Mouse (Mus musculus) thymus, adult 2 months (tissue): Measurements from ENCODE around the gene Parp14. TPM values are rescaled to one million over a fixed set of nuclear protein-coding genes. Genes with fewer than 3 reads are reported as not detected.

ENCODE experiments used
- DNase-seq: peaks from one replicate; pipeline ENCODE4 v3.0.0; 2021
- H3K27ac ChIP-seq: fragments of 200-500 bp; 2 replicates; pipeline ENCODE4 v1.5.1; 2012; ENCODE audit warnings: low read length, control low read depth; ENCODE audit not compliant: control insufficient read depth, insufficient read depth
- H3K27me3 ChIP-seq: fragments of 200-500 bp; 2 replicates; pipeline ENCODE4 v1.6.1; 2012; ENCODE audit warnings: mild to moderate bottlenecking, low read length, moderate library complexity, mixed read lengths; ENCODE audit not compliant: control insufficient read depth, insufficient read depth
- H3K36me3 ChIP-seq: fragments of 200-500 bp; 2 replicates; pipeline ENCODE4 v1.6.1; 2012; ENCODE audit warnings: mild to moderate bottlenecking, low read length, moderate library complexity; ENCODE audit not compliant: control insufficient read depth, insufficient read depth
- H3K4me1 ChIP-seq: fragments of 200-500 bp; replicated peaks from 2 replicates; pipeline ENCODE4 v1.6.1; 2012; ENCODE audit warnings: low read length; ENCODE audit not compliant: control insufficient read depth, insufficient read depth
- H3K4me3 ChIP-seq: fragments of 200-500 bp; 2 replicates; pipeline ENCODE4 v1.5.1; 2012; ENCODE audit warnings: mild to moderate bottlenecking, low read length, control low read depth, moderate library complexity; ENCODE audit not compliant: control insufficient read depth, insufficient read depth
- CTCF ChIP-seq: fragments of 200-500 bp; IDR thresholded peaks from 2 replicates; pipeline ENCODE4 v1.5.1; 2012; ENCODE audit warnings: mild to moderate bottlenecking, control low read depth, low read length, moderate library complexity, borderline replicate concordance; ENCODE audit not compliant: control insufficient read depth, poor library complexity, insufficient read depth; ENCODE audit errors: extremely low read depth
- POLR2A ChIP-seq: fragments of 200-500 bp; IDR thresholded peaks from 2 replicates; pipeline ENCODE4 v1.6.1; 2012; ENCODE audit warnings: mild to moderate bottlenecking, low read length, control low read depth, moderate library complexity; ENCODE audit not compliant: control insufficient read depth, poor library complexity, insufficient read depth; ENCODE audit errors: extremely low read depth
- WGBS: fragments of 180-500 bp; shearing (Covaris S2); methylation state at CpG from one replicate; pipeline ENCODE4 v1.1.7; 2018; 5-methylcytosine and 5-hydroxymethylcytosine counted together
- polyA plus RNA-seq: library from polyadenylated mRNA; depleted of rRNA; stranded (reverse); fragments of >200 nt; gene quantifications from 2 replicates; pipeline ENCODE4 v1.2.3, GENCODE M21; 2012; rRNA removed

The Parp14 gene
- polyA plus RNA-seq: 9.3 and 10.5 TPM in 2 replicates

DNA sequence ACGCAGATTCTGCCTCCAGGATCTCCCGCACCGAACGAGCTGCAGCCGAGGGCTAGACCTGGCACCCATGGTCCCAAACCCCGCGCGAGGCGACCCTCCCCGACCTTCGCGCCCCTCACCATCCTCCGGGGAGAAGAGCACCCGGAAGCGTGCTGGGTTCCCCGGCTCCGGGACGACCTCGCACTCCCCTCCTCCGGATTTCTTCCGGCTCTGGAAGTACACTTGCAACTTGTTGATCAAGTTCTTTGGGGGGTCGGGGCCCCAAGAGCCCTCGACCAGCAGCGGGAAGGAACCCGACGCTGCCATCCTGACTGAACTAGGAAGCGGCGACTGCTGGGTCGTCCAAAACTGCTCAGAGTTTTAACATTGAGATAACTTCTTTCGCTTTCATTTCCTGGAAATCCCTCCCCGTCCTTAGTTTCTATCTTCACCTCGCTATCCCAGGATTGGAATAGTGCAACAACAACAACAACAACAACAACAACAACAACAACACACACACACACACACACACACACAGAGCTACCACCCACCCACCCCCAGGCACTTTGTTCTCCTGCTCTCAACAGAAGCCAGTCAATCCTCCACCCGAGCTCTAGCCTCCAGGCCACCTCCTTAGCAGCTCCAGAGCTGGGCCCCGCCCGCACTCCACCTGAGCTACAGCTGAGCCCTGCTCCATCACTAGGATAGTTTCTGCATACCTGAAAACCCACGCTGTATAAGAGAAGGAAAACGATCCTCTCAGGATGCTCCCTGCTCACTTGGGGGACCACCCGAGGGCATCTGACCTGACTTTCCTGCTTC, at the start of gene Parp14:
Gene Parp14 (minus strand): TSS at position 497 of the 804 bp plus-strand sequence.
- under 1% methylated on average over 38 of the region's 38 CpGs for WGBS

DNA sequence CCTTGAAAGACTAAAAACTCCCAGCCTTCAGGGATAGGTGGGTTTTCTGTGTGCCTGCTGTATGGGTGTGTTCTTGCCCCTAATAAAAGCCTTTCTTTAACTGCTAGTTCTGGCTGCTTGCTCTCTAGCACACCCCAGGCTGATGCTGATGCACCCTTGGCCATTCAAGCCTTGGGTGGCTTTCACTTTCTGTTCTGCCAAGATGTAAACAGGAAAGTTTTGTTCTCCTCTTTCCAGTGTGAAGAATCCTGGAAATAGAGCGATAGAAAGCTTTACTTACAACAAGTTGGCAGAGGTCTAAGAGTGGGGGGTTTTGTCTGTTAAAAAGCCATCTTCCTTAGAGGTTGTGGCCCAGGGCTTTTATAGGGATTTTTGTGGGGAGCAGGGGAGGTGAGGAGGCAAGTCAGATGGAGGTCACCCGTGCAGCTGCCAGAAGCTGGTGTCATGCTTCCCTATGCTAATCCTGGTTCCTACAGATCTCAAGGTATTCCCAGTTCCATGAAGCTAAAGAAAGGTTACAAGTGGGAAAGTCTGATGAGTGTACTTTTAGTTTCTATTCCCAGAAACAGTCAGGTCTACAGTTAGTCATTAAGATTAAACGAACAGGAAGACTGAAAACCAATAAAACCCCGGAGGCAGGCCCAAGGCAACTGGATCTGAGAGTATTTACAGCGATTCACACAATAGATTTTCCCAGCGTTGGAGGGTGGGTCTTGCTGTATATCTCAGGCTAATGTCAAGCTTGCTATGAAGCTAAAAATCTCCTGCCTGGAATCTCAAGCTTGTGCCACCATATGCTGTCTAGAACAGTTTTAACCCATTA, 47.6 kb upstream of the Parp14 start:
- H3K27ac ChIP-seq: peak overlapping the region; percentile 80
- H3K4me1 ChIP-seq: no peaks in the 10 kb centered on the region; the same call in 1 of the 2 replicates
- H3K36me3 ChIP-seq: no peaks in the 10 kb centered on the region
- peak overlapping the region; percentile 10; the same call in 1 of the 2 replicates for H3K4me3 ChIP-seq
- peak; percentile 31 for DNase-seq
- no peaks in the 10 kb centered on the region for H3K27me3 ChIP-seq
- 3% methylated on average over 6 of the region's 6 CpGs for WGBS
- TF ChIP-seq CTCF (no peak), POLR2A (no peak)

More for the DNA sequence above, at the start of gene Parp14:
- no peak for TF ChIP-seq CTCF
- TF ChIP-seq POLR2A: 0 out of 2 replicates have a peak, but pooled peaks have one; percentile 33
- H3K27me3 ChIP-seq: no peaks in the 10 kb centered on the region
- H3K36me3 ChIP-seq: no peaks in the 10 kb centered on the region
- H3K4me3 ChIP-seq: peak within 1 kb of the TSS; percentile 98
- peak; percentile 66 for DNase-seq
- peaks cover 21% of the 10 kb centered on the region for H3K4me1 ChIP-seq
- H3K27ac ChIP-seq: peak within 1 kb of the TSS; percentile 7

DNA sequence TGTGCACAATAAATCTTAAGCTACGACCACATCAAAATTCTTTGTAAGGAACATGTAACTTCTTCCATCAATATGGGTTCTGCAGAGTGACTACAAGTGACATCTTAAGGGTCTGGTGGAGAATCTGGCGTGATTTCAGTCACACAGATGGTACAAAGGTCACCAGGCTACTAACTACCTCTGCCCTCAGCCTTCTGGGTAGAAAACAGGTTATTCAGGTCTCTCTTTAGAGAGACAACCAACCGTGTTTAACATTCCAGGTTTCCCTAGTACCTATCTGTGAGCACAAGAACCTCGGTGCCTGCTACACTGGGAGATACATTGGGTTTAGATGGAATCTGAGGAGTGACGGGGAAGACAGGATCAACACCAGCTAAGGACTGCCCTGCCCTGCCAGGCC, 43.0 kb upstream of the Parp14 start:
- 88% methylated on average over 5 of the region's 5 CpGs for WGBS
- no peak for DNase-seq

DNA sequence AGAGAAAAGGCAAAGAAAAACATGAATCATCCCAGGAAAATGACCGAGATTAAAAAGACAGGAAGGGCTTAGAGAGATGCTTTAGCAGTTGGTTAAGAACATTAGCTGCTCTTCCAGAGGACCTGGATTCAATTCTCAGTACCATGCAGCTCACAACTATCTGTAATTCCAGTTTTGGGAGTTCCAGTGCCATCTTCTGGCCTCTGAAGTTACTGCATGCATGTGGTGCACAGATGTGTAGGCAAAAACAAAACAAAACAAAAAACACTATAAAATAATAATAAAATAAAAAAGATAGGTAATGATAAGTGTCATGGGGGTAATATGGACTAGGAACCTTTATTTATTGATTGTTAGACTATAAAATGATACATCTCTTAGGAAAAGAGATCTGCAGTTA, 42.2 kb upstream of the Parp14 start:
- peak; percentile 37 for DNase-seq
- H3K4me3 ChIP-seq: no peak overlapping the region
- no peaks in the 10 kb centered on the region; the same call in 1 of the 2 replicates for H3K4me1 ChIP-seq
- H3K27ac ChIP-seq: no peak overlapping the region
- 86% methylated on average over 1 of the region's 1 CpGs for WGBS
- no peaks in the 10 kb centered on the region for H3K36me3 ChIP-seq
- H3K27me3 ChIP-seq: no peaks in the 10 kb centered on the region
- TF ChIP-seq POLR2A (no peak), CTCF (no peak)

More for the DNA sequence above, 43.0 kb upstream of the Parp14 start:
- Histone ChIP-seq H3K4me3 (no peak overlapping the region), H3K27ac (no peak overlapping the region), H3K4me1 (no peaks in the 10 kb centered on the region; the same call in 1 of the 2 replicates), H3K27me3 (no peaks in the 10 kb centered on the region), H3K36me3 (no peaks in the 10 kb centered on the region)
- no peak for TF ChIP-seq CTCF
- TF ChIP-seq POLR2A: no peak

DNA sequence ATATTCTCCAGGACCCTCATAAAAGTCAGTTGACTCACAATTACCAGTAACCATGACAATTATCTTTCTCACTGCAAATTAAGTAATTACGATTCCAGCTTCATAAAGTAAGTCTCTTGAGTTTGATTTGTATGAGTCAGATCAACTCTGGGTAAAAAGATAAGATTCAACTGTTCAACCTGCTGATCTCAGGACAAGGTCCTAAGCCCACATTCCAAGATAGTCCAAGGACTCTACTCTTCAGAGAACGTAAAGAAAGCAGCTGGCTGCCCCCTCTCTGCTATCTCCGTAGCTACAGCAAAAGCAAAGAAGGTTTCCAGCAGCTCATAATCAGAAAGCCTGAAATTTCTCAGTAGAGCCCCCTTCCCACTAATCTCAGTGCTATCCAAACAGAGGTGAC, 40.1 kb upstream of the Parp14 start:
- no peaks in the 10 kb centered on the region for H3K27me3 ChIP-seq
- WGBS: 88% methylated on average over 3 of the region's 3 CpGs
- DNase-seq: no peak
- TF ChIP-seq CTCF: no peak
- H3K4me1 ChIP-seq: peaks cover 7% of the 10 kb centered on the region
- no peak overlapping the region for H3K4me3 ChIP-seq
- no peaks in the 10 kb centered on the region for H3K36me3 ChIP-seq
- H3K27ac ChIP-seq: no peak overlapping the region

DNA sequence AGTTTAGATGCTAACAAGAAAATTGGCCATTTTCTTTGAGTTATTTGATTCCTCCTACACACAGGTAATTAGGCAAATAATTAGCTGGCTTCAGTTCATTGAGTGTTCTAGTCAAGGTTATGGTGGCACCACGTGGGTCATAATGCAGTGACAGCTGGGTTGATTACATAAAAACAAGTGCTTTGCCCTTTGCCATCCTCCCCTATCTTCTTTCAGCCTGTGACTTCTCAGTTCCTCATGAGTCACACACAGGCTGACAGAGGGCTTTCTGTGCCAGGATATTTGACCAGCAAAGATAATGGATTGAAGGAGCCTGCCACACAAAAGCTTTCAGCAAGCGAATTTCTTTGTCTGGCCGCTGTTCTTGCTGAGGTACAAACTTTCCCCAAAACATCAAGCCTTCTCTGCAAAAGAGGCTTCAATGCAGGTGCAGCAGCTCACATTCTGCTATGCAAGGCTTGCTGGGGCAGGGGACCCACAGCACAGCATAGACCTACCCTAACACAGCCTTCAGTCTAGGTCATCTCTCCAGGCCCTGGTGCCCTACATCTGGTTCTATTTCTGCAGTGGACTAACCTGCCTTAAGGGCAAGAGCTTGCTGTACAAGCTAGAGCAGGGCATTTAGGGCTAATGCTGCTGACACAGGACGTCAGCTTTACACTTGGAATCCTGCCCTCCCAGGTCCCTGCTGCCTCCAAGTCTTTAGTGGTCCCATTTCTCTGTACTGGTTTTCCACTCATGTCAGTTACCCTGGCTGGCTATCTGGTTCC, 36.3 kb upstream of the Parp14 start:
- peaks cover 21% of the 10 kb centered on the region for H3K4me1 ChIP-seq
- no peaks in the 10 kb centered on the region for H3K27me3 ChIP-seq
- no peak for TF ChIP-seq CTCF
- no peak for TF ChIP-seq POLR2A
- 56% methylated on average over 4 of the region's 4 CpGs for WGBS
- no peak overlapping the region for H3K4me3 ChIP-seq
- peak overlapping the region; percentile 49; the same call in 1 of the 2 replicates for H3K27ac ChIP-seq
- no peak for DNase-seq
- H3K36me3 ChIP-seq: no peaks in the 10 kb centered on the region
